Mouse (Mus musculus): ENCODE data around the gene Slc28a1. TPM values are rescaled to one million over a fixed set of nuclear protein-coding genes. Genes with fewer than 3 reads are reported as not detected.
"Not testable (repeated sequence)": the region's sequence is repeated elsewhere in the genome, so short reads cannot be mapped to it uniquely, and the experiment has no call there.

Slc28a1 gene
- total RNA-seq, 2 experiments from 2014 or later = not detected

- DNase-seq = no peak
These were observed 10.9 kb downstream of the Slc28a1 start for GRCm38 (mm10) chr7:81125215-81126175.

GRCm38 (mm10) chr7:81131864-81132263, 17.3 kb downstream of the Slc28a1 start:
- no peak for DNase-seq

- DNase-seq = no peak
These were observed 18.3 kb downstream of the Slc28a1 start for GRCm38 (mm10) chr7:81132851-81133279.

GRCm38 (mm10) chr7:81133416-81133815, 18.8 kb downstream of the Slc28a1 start:
- no peak for DNase-seq

GRCm38 (mm10) chr7:81133941-81134340, 19.3 kb downstream of the Slc28a1 start:
- DNase-seq = no peak

GRCm38 (mm10) chr7:81134614-81135067, 20.0 kb downstream of the Slc28a1 start:
- DNase-seq = peak; percentile 42 to 43

GRCm38 (mm10) chr7:81137292-81137691, 22.7 kb downstream of the Slc28a1 start:
- DNase-seq = no peak

- no peak for DNase-seq
These were observed 24.5 kb downstream of the Slc28a1 start for GRCm38 (mm10) chr7:81139100-81139499.

GRCm38 (mm10) chr7:81139671-81140404, 25.2 kb downstream of the Slc28a1 start:
- no peak for DNase-seq

GRCm38 (mm10) chr7:81141541-81141940, 26.9 kb downstream of the Slc28a1 start:
- no peak for DNase-seq

- DNase-seq = not testable (repeated sequence)
These were observed 28.5 kb downstream of the Slc28a1 start for GRCm38 (mm10) chr7:81143056-81143455.

GRCm38 (mm10) chr7:81149759-81150158, 35.2 kb downstream of the Slc28a1 start:
- no peak for DNase-seq

- no peak for DNase-seq
These were observed 36.6 kb downstream of the Slc28a1 start for GRCm38 (mm10) chr7:81151216-81151615.

GRCm38 (mm10) chr7:81152306-81152705, 37.7 kb downstream of the Slc28a1 start:
- no peak for DNase-seq

GRCm38 (mm10) chr7:81152826-81153225, 38.2 kb downstream of the Slc28a1 start:
- DNase-seq = no peak

- no peak for DNase-seq
These were observed 38.7 kb downstream of the Slc28a1 start for GRCm38 (mm10) chr7:81153327-81153726.

- not testable (repeated sequence) for DNase-seq
These were observed 39.6 kb downstream of the Slc28a1 start for GRCm38 (mm10) chr7:81154244-81154643.

- DNase-seq = peak in 1 of 2 experiments; percentile 27
These were observed 40.4 kb downstream of the Slc28a1 start for GRCm38 (mm10) chr7:81154960-81155359.

GRCm38 (mm10) chr7:81158933-81159332, 44.3 kb downstream of the Slc28a1 start:
- no peak for DNase-seq

GRCm38 (mm10) chr7:81161666-81162065, 47.1 kb downstream of the Slc28a1 start:
- no peak for DNase-seq

GRCm38 (mm10) chr7:81162345-81162744, 47.7 kb downstream of the Slc28a1 start:
- DNase-seq = peak; percentile 57 to 72

GRCm38 (mm10) chr7:81164411-81164810, 49.8 kb downstream of the Slc28a1 start:
- no peak for DNase-seq

- DNase-seq = peak in 1 of 2 experiments; percentile 18
These were observed 52.5 kb downstream of the Slc28a1 start for GRCm38 (mm10) chr7:81167124-81167523.

All from layer of hippocampus, postnatal 36 days (tissue).